Mouse (Mus musculus) heart, postnatal 0 days (tissue): ENCODE data around the gene Ptpro. TPM values are rescaled to one million over a fixed set of nuclear protein-coding genes. Genes with fewer than 3 reads are reported as not detected.

Experiments used
- ATAC-seq: fragments of 200-750 bp; cut with Nextera tagmentation; 2 replicates; pipeline ENCODE4 v1.8.0; 2017; ENCODE audit warnings: low read depth, moderate number of reproducible peaks, moderate library complexity; ENCODE audit not compliant: insufficient read depth
- DNase-seq: peaks from one replicate; pipeline ENCODE4 v3.0.0-alpha.2; 2016; ENCODE audit warnings: low spot score
- H3K27ac ChIP-seq: fragments of 300-500 bp; sonication (generic); 2 replicates; pipeline ENCODE4 v1.5.1; 2014; ENCODE audit warnings: low read depth, mild to moderate bottlenecking
- H3K27me3 ChIP-seq: fragments of 300-500 bp; sonication (generic); 2 replicates; pipeline ENCODE4 v1.6.1; 2014; ENCODE audit warnings: low read length, mixed read lengths; ENCODE audit not compliant: control insufficient read depth, insufficient read depth
- H3K36me3 ChIP-seq: fragments of 300-500 bp; sonication (generic); replicated peaks from 2 replicates; pipeline ENCODE4 v1.6.1; 2014; ENCODE audit warnings: low read length, mixed read lengths; ENCODE audit not compliant: control insufficient read depth, insufficient read depth
- H3K4me1 ChIP-seq: fragments of 300-500 bp; sonication (generic); 2 replicates; pipeline ENCODE4 v1.6.1; 2014; ENCODE audit warnings: antibody characterized with exemption; ENCODE audit not compliant: control insufficient read depth, insufficient read depth
- H3K4me2 ChIP-seq: fragments of 300-500 bp; sonication (generic); 2 replicates; pipeline ENCODE4 v1.6.1; 2014; ENCODE audit warnings: low read depth, mild to moderate bottlenecking, low read length, moderate library complexity
- H3K4me3 ChIP-seq: fragments of 300-500 bp; sonication (generic); 2 replicates; pipeline ENCODE4 v1.5.1; 2014; ENCODE audit warnings: low read depth, low read length
- H3K9ac ChIP-seq: fragments of 300-500 bp; sonication (generic); replicated peaks from 2 replicates; pipeline ENCODE4 v1.6.1; 2014; ENCODE audit warnings: low read depth, low read length, mixed read lengths
- H3K9me3 ChIP-seq: fragments of 300-500 bp; sonication (generic); replicated peaks from 2 replicates; pipeline ENCODE4 v1.6.1; 2016; ENCODE audit warnings: low read length; ENCODE audit not compliant: control insufficient read depth
- CTCF ChIP-seq: IDR thresholded peaks from 2 replicates; pipeline ENCODE4 v1.5.1; 2016; ENCODE audit warnings: antibody characterized with exemption, control low read depth, low read depth
- EP300 ChIP-seq: IDR thresholded peaks from 2 replicates; pipeline ENCODE4 v1.6.1; 2016; ENCODE audit warnings: antibody characterized with exemption, low read depth
- WGBS: fragments of 180-500 bp; shearing (Covaris S2); extraction: QIAGEN DNeasy Blood & Tissue Kit; methylation state at CpG from one replicate; pipeline ENCODE4 v1.1.7; 2014; 5-methylcytosine and 5-hydroxymethylcytosine counted together
- polyA plus RNA-seq: library from polyadenylated mRNA; unstranded; fragments of >200 nt; fragmentation: Nextera tagmentation; extraction: Ambion mirVana; gene quantifications from 2 replicates; pipeline ENCODE4 v1.2.1, GENCODE M21; 2015
- total RNA-seq: library from RNA; depleted of rRNA; stranded (reverse); fragments of >200 nt; gene quantifications from 2 replicates; pipeline ENCODE4 v1.2.3, GENCODE M21; 2014; ENCODE audit warnings: low replicate concordance

The Ptpro gene
- total and polyA plus RNA-seq, 2 experiments from 2014 or later = 2.3 to 3.6 TPM

DNA sequence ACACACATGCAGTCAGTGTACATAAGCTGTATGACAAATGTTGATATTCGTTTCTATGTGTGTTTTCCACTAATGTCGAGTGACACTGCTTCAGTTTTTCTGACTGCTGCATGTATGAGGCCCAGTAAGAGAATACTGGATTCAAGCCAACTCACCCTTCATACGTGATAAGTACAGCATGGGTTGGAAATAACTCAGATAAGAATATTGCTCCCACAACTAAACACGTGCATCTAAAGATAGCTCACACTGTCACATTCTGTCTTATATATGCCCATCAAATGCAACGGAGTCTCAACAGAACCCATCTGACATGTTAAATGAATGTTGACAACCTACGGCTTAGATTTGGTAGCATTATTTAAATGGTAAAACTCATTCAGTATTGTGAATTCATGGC is 65.4 kb downstream of the Ptpro start:
- 14% methylated on average over 6 of the region's 6 CpGs for WGBS
- no peak overlapping the region for H3K4me3 ChIP-seq
- H3K9me3 ChIP-seq = no peaks in the 10 kb centered on the region
- H3K36me3 ChIP-seq = no peaks in the 10 kb centered on the region
- no peak overlapping the region for H3K4me2 ChIP-seq
- H3K9ac ChIP-seq = no peak overlapping the region
- H3K27ac ChIP-seq = no peak overlapping the region
- H3K4me1 ChIP-seq = peaks cover 20% of the 10 kb centered on the region
- H3K27me3 ChIP-seq = no peaks in the 10 kb centered on the region
- ATAC-seq (peak; percentile 77), DNase-seq (peak; percentile 71)
- TF ChIP-seq CTCF = no peak
- TF ChIP-seq EP300 = peak; percentile 58; the same call in 1 of the 2 replicates

DNA sequence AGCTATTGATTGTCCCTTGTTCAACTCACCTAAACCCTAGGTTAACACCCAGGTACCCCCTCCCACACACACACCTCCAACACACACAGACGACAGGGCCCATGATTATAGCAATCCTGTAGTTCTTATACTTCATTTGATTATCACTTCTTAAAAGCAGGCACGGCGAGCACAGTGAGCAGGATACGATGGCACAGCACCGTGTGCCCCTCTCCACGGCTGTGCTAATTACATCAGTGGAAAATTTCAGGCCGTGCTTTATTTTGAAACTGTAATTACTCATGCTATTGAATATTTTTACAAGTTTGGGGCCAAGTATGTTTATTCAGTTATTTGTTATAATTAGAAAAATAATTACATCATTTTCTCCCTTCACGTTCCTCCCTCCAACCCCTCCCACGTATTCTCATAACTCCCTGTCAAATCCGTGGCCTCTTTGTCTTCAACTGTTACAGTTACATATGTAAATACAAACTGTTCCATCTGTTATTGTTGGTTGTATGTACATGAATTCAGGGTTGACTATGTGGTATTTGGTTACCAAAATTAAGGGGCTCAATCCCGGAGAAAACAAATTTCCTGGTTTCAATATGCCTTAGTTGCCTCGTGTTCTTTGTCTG is 66.2 kb downstream of the Ptpro start:
- Histone ChIP-seq H3K9ac (no peak overlapping the region), H3K4me2 (no peak overlapping the region), H3K4me1 (peaks cover 20% of the 10 kb centered on the region), H3K36me3 (no peaks in the 10 kb centered on the region), H3K4me3 (no peak overlapping the region), H3K27ac (no peak overlapping the region), H3K9me3 (no peaks in the 10 kb centered on the region), H3K27me3 (no peaks in the 10 kb centered on the region)
- ATAC-seq = no peak
- TF ChIP-seq EP300 = no peak
- no peak for TF ChIP-seq CTCF
- no peak for DNase-seq
- WGBS = 77% methylated on average over 12 of the region's 12 CpGs

DNA sequence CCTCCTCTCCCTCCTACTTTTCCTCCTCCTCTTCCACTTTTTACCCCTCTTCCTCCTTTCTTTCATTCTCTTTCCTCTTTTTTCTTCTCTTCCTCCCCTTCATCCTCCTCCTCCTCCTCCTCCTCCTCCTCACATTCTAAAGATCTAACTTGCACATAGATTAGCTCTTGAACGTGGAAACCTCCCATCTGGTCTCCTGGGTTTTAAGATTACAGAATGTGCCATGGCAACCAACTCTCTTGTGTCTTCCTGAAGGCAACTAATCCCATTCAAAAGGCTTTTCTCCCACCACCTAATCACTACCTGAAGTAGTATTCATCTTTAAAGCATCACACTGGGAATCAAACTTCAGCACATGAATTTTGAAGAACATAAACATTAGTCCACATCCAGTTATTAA is 67.5 kb downstream of the Ptpro start:
- 24% methylated on average over 1 of the region's 1 CpGs for WGBS
- no peak for DNase-seq
- Histone ChIP-seq H3K4me2 (no peak overlapping the region), H3K27me3 (no peaks in the 10 kb centered on the region), H3K4me1 (peaks cover 20% of the 10 kb centered on the region), H3K9me3 (no peaks in the 10 kb centered on the region), H3K9ac (no peak overlapping the region), H3K27ac (no peak overlapping the region), H3K36me3 (no peaks in the 10 kb centered on the region), H3K4me3 (no peak overlapping the region)
- ATAC-seq = no peak
- TF ChIP-seq EP300 (no peak), CTCF (no peak)

DNA sequence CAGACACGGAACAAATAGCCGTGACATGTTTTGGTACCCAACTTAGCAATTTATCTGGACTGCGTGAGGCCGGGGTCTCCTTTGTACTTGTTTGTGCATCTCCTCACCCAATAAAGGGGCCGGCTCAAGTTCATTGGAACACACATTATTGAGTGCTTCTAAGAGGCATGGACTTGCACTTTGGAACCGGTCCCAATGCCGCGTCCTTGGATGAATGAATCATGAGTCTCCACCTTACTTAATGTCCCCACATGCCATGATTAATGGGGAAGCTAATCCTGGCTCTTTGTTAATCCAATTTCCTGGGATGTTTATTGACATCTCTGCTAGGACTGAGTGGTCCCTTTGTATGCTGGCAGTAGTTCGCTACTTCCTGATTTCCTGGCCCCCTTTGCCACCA is 75.6 kb downstream of the Ptpro start:
- no peaks in the 10 kb centered on the region for H3K36me3 ChIP-seq
- H3K9ac ChIP-seq = no peak overlapping the region
- H3K4me1 ChIP-seq = no peaks in the 10 kb centered on the region
- no peaks in the 10 kb centered on the region for H3K27me3 ChIP-seq
- TF ChIP-seq CTCF (no peak), EP300 (no peak)
- H3K9me3 ChIP-seq = no peaks in the 10 kb centered on the region
- ATAC-seq (no peak), DNase-seq (no peak)
- 83% methylated on average over 9 of the region's 9 CpGs for WGBS
- no peak overlapping the region for H3K4me2 ChIP-seq
- H3K4me3 ChIP-seq = no peak overlapping the region
- no peak overlapping the region for H3K27ac ChIP-seq

DNA sequence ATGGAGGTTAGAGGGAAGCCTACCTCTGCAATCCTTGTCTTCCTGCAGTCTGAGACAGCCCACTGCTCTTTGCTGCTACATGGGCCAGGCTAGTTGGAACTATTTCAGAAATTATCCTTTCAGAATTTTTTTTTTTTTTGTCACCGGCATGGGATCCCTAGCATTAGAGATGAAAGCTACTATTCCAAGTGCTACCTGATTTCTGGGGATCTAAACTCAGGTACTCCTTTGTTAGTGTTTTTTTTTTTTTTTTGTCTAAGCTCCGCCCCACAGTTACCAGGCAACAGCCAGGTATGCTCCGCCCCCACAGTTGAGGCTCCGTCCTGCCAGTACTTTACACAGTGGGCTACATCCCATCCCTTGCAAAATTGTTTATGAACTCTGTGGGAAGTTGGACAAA is 76.1 kb downstream of the Ptpro start:
- Histone ChIP-seq H3K4me1 (no peaks in the 10 kb centered on the region), H3K9me3 (no peaks in the 10 kb centered on the region), H3K4me2 (no peak overlapping the region), H3K27me3 (no peaks in the 10 kb centered on the region), H3K9ac (no peak overlapping the region), H3K4me3 (no peak overlapping the region), H3K36me3 (no peaks in the 10 kb centered on the region), H3K27ac (no peak overlapping the region)
- TF ChIP-seq CTCF (no peak), EP300 (no peak)
- DNase-seq (no peak), ATAC-seq (no peak)
- WGBS = 79% methylated on average over 4 of the region's 4 CpGs

DNA sequence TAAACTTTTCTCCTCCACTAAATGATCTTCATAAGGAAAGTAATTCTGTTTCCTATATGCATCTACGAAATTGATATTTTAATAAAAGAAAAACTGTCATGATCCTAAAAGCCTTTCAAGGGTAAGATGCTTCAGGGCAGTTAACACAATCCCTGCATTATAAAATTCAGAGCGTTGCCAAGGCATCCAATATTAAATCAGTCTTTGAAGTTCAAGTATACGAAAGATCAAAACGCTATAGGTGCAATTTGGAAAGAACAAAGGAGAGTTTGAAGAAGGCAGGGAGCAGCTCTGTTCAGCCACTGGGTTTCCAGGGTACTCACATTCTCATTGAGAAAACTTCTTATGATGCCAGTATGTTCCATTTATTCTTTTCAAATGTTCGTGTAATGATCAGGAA is 78.7 kb downstream of the Ptpro start:
- WGBS = 82% methylated on average over 5 of the region's 5 CpGs
- ATAC-seq = no peak
- no peak for TF ChIP-seq CTCF
- no peak for TF ChIP-seq EP300
- Histone ChIP-seq H3K4me1 (no peaks in the 10 kb centered on the region), H3K4me3 (no peak overlapping the region), H3K4me2 (no peak overlapping the region), H3K9ac (no peak overlapping the region), H3K36me3 (no peaks in the 10 kb centered on the region), H3K27ac (no peak overlapping the region), H3K27me3 (no peaks in the 10 kb centered on the region), H3K9me3 (no peaks in the 10 kb centered on the region)
- DNase-seq = no peak
